Mouse (Mus musculus): Measurements from ENCODE around the gene Gm20388. TPM values are rescaled to one million over a fixed set of nuclear protein-coding genes. Genes with fewer than 3 reads are reported as not detected.

Gene Gm20388
- polyA plus RNA-seq, 1 experiment from 2014 or later = 1.4 TPM

GRCm38 (mm10) chr8:122192771-122193170 is 2282.1 kb downstream of the Gm20388 start:
- 58% methylated on average over 5 of the region's 5 CpGs for WGBS (ENCODE audit: insufficient replicate concordance)
- H3K4me3 ChIP-seq (ENCODE audit: low read depth, low read length) = no peak overlapping the region
- H3K4me1 ChIP-seq (ENCODE audit: control insufficient read depth, low read depth, low read length) = no peaks in the 10 kb centered on the region

DNA sequence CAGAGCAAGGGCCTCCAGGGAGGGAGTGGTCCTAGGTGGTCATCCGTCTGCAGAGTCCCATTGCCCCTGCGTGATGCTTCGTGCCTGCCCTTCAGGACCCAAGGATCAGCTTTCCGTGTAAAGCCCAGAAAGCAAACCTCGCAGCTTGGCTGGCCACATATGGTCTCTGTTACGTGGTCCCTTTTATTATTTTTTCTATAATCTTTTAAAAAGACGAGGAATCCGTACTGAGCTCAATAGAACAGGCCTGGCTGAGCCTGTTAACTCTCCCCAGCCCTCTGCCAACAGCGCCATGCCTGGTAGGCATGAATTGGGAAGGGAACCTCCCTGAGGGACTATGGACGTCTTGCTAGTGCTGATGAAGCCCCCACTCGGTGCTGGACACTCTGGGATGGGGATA is 2282.9 kb downstream of the Gm20388 start:
- Histone ChIP-seq H3K9me3 (replicated peaks; ENCODE audit: control insufficient read depth, low read length) (no peaks in the 10 kb centered on the region), H3K27ac (ENCODE audit: low read length) (no peak overlapping the region), H3K4me3 (ENCODE audit: low read depth, low read length) (no peak overlapping the region), H3K36me3 (ENCODE audit: control insufficient read depth, insufficient read depth) (no peaks in the 10 kb centered on the region), H3K9ac (ENCODE audit: low read depth, low read length) (no peak overlapping the region), H3K4me2 (ENCODE audit: low read depth, low read length) (no peak overlapping the region), H3K4me1 (ENCODE audit: control insufficient read depth, low read depth, low read length) (no peaks in the 10 kb centered on the region), H3K27me3 (ENCODE audit: control insufficient read depth, insufficient read depth, low read depth, low read length) (no peaks in the 10 kb centered on the region)
- 57% methylated on average over 11 of the region's 11 CpGs for WGBS (ENCODE audit: insufficient replicate concordance)
- ATAC-seq (ENCODE audit: low read depth) = no peak

More at GRCm38 (mm10) chr8:122192771-122193170, 2282.1 kb downstream of the Gm20388 start:
- H3K9ac ChIP-seq (ENCODE audit: low read depth, low read length) = no peak overlapping the region
- H3K27me3 ChIP-seq (ENCODE audit: control insufficient read depth, insufficient read depth, low read depth, low read length) = no peaks in the 10 kb centered on the region
- no peaks in the 10 kb centered on the region for H3K36me3 ChIP-seq (ENCODE audit: control insufficient read depth, insufficient read depth)
- H3K4me2 ChIP-seq (ENCODE audit: low read depth, low read length) = no peak overlapping the region
- ATAC-seq (ENCODE audit: low read depth) = no peak
- H3K27ac ChIP-seq (ENCODE audit: low read length) = no peak overlapping the region
- no peaks in the 10 kb centered on the region for H3K9me3 ChIP-seq (replicated peaks; ENCODE audit: control insufficient read depth, low read length)

DNA sequence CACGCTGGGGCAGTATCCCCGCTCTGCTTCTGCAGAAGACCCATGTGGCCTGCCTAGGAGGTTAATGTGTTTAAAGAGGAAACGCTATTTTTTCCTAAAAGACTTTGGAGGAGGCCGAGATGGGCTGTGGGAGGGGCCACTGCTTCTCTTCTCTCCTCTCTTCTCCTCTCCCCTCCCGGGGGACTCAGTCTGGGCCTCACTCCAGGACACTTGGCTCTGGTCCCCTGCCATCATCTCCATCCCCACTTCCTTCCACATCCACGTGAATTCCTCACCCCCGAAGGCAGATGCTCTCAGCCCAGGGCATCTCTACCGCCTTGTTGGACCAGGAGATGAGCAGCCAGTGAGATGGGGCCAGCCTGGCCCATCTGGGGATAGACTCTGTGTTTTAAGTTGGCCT is 2283.8 kb downstream of the Gm20388 start:
- Histone ChIP-seq H3K9me3 (replicated peaks; ENCODE audit: control insufficient read depth, low read length) (no peaks in the 10 kb centered on the region), H3K4me1 (ENCODE audit: control insufficient read depth, low read depth, low read length) (no peaks in the 10 kb centered on the region), H3K4me2 (ENCODE audit: low read depth, low read length) (no peak overlapping the region), H3K27ac (ENCODE audit: low read length) (no peak overlapping the region), H3K36me3 (ENCODE audit: control insufficient read depth, insufficient read depth) (no peaks in the 10 kb centered on the region), H3K9ac (ENCODE audit: low read depth, low read length) (no peak overlapping the region), H3K27me3 (ENCODE audit: control insufficient read depth, insufficient read depth, low read depth, low read length) (no peaks in the 10 kb centered on the region), H3K4me3 (ENCODE audit: low read depth, low read length) (no peak overlapping the region)
- 43% methylated on average over 8 of the region's 8 CpGs for WGBS (ENCODE audit: insufficient replicate concordance)
- no peak for ATAC-seq (ENCODE audit: low read depth)

DNA sequence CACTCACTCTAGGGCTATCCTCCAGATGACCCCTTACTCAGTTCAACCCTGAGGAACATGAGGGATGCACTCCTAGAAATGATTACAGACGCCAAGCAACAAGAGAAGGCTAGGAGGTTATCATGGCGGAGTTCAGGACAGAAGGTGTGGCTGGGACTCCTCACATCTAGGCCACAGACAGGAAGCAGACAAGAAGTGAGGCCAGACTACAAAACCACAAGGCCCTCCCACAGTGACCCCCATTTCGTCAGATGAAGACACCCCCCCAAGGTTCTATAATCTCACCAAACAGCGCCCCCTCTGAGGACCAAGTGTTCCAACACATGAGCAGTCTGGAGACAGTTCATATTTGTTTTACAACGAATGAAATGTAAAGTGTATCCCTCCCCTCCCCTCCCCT is 2286.7 kb downstream of the Gm20388 start:
- Histone ChIP-seq H3K9ac (ENCODE audit: low read depth, low read length) (no peak overlapping the region), H3K4me2 (ENCODE audit: low read depth, low read length) (no peak overlapping the region), H3K4me1 (ENCODE audit: control insufficient read depth, low read depth, low read length) (no peaks in the 10 kb centered on the region), H3K27me3 (ENCODE audit: control insufficient read depth, insufficient read depth, low read depth, low read length) (no peaks in the 10 kb centered on the region), H3K4me3 (ENCODE audit: low read depth, low read length) (no peak overlapping the region), H3K27ac (ENCODE audit: low read length) (no peak overlapping the region), H3K9me3 (replicated peaks; ENCODE audit: control insufficient read depth, low read length) (no peaks in the 10 kb centered on the region), H3K36me3 (ENCODE audit: control insufficient read depth, insufficient read depth) (no peaks in the 10 kb centered on the region)
- WGBS (ENCODE audit: insufficient replicate concordance) = 27% methylated on average over 5 of the region's 5 CpGs
- ATAC-seq (ENCODE audit: low read depth) = no peak

- Histone ChIP-seq H3K27ac (ENCODE audit: low read length) (no peak overlapping the region), H3K4me3 (ENCODE audit: low read depth, low read length) (no peak overlapping the region), H3K27me3 (ENCODE audit: control insufficient read depth, insufficient read depth, low read depth, low read length) (no peaks in the 10 kb centered on the region), H3K4me1 (ENCODE audit: control insufficient read depth, low read depth, low read length) (no peaks in the 10 kb centered on the region), H3K9me3 (replicated peaks; ENCODE audit: control insufficient read depth, low read length) (no peaks in the 10 kb centered on the region), H3K4me2 (ENCODE audit: low read depth, low read length) (no peak overlapping the region), H3K36me3 (ENCODE audit: control insufficient read depth, insufficient read depth) (no peaks in the 10 kb centered on the region), H3K9ac (ENCODE audit: low read depth, low read length) (no peak overlapping the region)
- ATAC-seq (ENCODE audit: low read depth) = no peak
- WGBS (ENCODE audit: insufficient replicate concordance) = 65% methylated on average over 12 of the region's 12 CpGs
Observed at GRCm38 (mm10) chr8:122198378-122199025, 2287.9 kb downstream of the Gm20388 start.

GRCm38 (mm10) chr8:122199191-122199590 is 2288.6 kb downstream of the Gm20388 start:
- Histone ChIP-seq H3K27ac (ENCODE audit: low read length) (no peak overlapping the region), H3K4me2 (ENCODE audit: low read depth, low read length) (no peak overlapping the region), H3K9ac (ENCODE audit: low read depth, low read length) (no peak overlapping the region), H3K4me3 (ENCODE audit: low read depth, low read length) (no peak overlapping the region), H3K4me1 (ENCODE audit: control insufficient read depth, low read depth, low read length) (no peaks in the 10 kb centered on the region), H3K27me3 (ENCODE audit: control insufficient read depth, insufficient read depth, low read depth, low read length) (no peaks in the 10 kb centered on the region), H3K36me3 (ENCODE audit: control insufficient read depth, insufficient read depth) (no peaks in the 10 kb centered on the region), H3K9me3 (replicated peaks; ENCODE audit: control insufficient read depth, low read length) (no peaks in the 10 kb centered on the region)
- ATAC-seq (ENCODE audit: low read depth) = no peak
- WGBS (ENCODE audit: insufficient replicate concordance) = 66% methylated on average over 9 of the region's 9 CpGs

DNA sequence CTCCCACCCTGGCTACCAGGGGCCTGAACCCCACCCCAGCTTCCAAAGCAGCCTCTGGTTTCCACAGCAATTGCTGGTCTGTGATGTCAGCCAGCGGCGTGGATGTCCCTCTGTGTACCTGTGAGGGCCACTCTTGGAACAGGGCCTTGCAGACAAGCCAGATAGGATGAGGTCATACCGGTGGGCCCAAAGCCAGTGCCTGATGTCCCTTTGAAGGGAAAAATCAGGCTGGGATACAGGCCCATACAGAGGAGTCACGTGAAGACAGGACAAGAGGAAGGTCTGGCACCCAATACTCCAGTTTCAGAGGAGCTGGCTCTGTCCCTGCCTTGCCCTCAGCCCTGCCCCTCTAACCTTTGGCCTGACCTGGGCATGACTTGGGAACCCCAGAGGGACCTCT is 2289.2 kb downstream of the Gm20388 start:
- WGBS (ENCODE audit: insufficient replicate concordance) = 74% methylated on average over 4 of the region's 4 CpGs
- ATAC-seq (ENCODE audit: low read depth) = no peak
- H3K9me3 ChIP-seq (replicated peaks; ENCODE audit: control insufficient read depth, low read length) = no peaks in the 10 kb centered on the region
- H3K27me3 ChIP-seq (ENCODE audit: control insufficient read depth, insufficient read depth, low read depth, low read length) = no peaks in the 10 kb centered on the region
- no peak overlapping the region for H3K27ac ChIP-seq (ENCODE audit: low read length)
- H3K4me2 ChIP-seq (ENCODE audit: low read depth, low read length) = no peak overlapping the region
- no peak overlapping the region for H3K4me3 ChIP-seq (ENCODE audit: low read depth, low read length)
- no peaks in the 10 kb centered on the region for H3K4me1 ChIP-seq (ENCODE audit: control insufficient read depth, low read depth, low read length)
- no peak overlapping the region for H3K9ac ChIP-seq (ENCODE audit: low read depth, low read length)
- H3K36me3 ChIP-seq (ENCODE audit: control insufficient read depth, insufficient read depth) = no peaks in the 10 kb centered on the region

GRCm38 (mm10) chr8:122211591-122211990 is 2300.9 kb downstream of the Gm20388 start:
- Histone ChIP-seq H3K9me3 (replicated peaks; ENCODE audit: control insufficient read depth, low read length) (no peaks in the 10 kb centered on the region), H3K36me3 (ENCODE audit: control insufficient read depth, insufficient read depth) (no peaks in the 10 kb centered on the region), H3K4me2 (ENCODE audit: low read depth, low read length) (no peak overlapping the region), H3K4me1 (ENCODE audit: control insufficient read depth, low read depth, low read length) (no peaks in the 10 kb centered on the region), H3K4me3 (ENCODE audit: low read depth, low read length) (no peak overlapping the region), H3K27ac (ENCODE audit: low read length) (no peak overlapping the region), H3K9ac (ENCODE audit: low read depth, low read length) (no peak overlapping the region), H3K27me3 (ENCODE audit: control insufficient read depth, insufficient read depth, low read depth, low read length) (no peaks in the 10 kb centered on the region)
- WGBS (ENCODE audit: insufficient replicate concordance) = 55% methylated on average over 3 of the region's 3 CpGs
- no peak for ATAC-seq (ENCODE audit: low read depth)

DNA sequence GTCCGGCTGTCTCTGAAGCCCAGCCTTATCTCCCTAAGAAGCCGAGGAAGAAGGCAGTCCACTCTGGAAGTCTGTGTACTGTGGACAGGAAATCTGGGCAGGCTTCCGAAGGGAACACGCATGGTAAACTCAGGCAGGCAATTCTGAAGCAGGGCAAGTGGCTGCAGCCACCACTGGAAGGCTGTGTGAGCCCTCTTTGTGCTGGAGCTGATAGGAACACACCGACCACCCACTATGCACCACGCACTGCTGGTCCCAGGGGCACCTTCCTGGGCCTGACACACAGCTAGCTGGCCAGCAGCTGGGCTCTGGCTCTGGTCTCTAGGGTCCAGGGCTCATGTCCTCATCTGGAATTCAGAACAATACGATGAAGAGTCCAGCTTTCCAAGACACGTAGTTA is 2305.0 kb downstream of the Gm20388 start:
- H3K27me3 ChIP-seq (ENCODE audit: control insufficient read depth, insufficient read depth, low read depth, low read length) = no peaks in the 10 kb centered on the region
- 53% methylated on average over 8 of the region's 8 CpGs for WGBS (ENCODE audit: insufficient replicate concordance)
- no peak overlapping the region for H3K4me3 ChIP-seq (ENCODE audit: low read depth, low read length)
- H3K36me3 ChIP-seq (ENCODE audit: control insufficient read depth, insufficient read depth) = no peaks in the 10 kb centered on the region
- no peak overlapping the region for H3K27ac ChIP-seq (ENCODE audit: low read length)
- no peak overlapping the region for H3K4me2 ChIP-seq (ENCODE audit: low read depth, low read length)
- no peak overlapping the region for H3K9ac ChIP-seq (ENCODE audit: low read depth, low read length)
- no peak for ATAC-seq (ENCODE audit: low read depth)
- no peaks in the 10 kb centered on the region for H3K9me3 ChIP-seq (replicated peaks; ENCODE audit: control insufficient read depth, low read length)
- H3K4me1 ChIP-seq (ENCODE audit: control insufficient read depth, low read depth, low read length) = no peaks in the 10 kb centered on the region

Measured in liver, embryonic 16.5 days (tissue).